Mouse (Mus musculus): Measurements from ENCODE around the gene Gas7. TPM values are rescaled to one million over a fixed set of nuclear protein-coding genes. Genes with fewer than 3 reads are reported as not detected.

Gas7 gene
- total and polyA plus RNA-seq, 3 experiments: 0.44 TPM; not detected in 2

DNA sequence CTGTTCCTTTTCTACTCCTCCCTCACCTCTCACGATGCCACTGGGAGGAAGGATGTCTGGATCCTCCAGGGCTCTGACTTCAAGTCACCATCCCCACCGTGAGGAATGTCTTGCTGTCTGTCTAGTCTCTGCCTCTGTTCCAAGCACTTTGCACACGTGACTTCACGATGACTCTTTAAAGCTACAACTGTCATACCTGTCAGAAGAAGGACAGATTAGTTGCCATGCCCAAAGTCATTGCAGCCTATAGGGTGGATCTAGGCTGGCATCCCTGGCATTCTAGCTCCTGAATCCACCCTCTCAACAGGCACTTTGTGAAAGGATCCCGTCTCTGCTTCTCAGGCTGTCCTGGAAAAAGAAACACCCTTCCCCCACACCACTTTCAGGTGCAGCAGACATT is 224.1 kb downstream of the Gas7 start:
- ATAC-seq (ENCODE audit: extremely low read depth, insufficient number of reproducible peaks, low FRiP score, poor library complexity, severe bottlenecking) (no peak), DNase-seq (ENCODE audit: low spot score) (no peak)
- no peak for TF ChIP-seq TAL1 (conservative IDR thresholded peaks at IDR 0.05; ENCODE audit: low read depth, low read length)
- H3K4me3 ChIP-seq (ENCODE audit: low read depth, low read length): no peak overlapping the region
- H3K9me3 ChIP-seq (replicated peaks): peaks cover 81% of the 10 kb centered on the region
- no peaks in the 10 kb centered on the region for H3K4me1 ChIP-seq (ENCODE audit: insufficient read depth, low read depth, low read length)
- H3K36me3 ChIP-seq (replicated peaks): no peaks in the 10 kb centered on the region
- H3K27me3 ChIP-seq (ENCODE audit: insufficient read depth, low read length): no peaks in the 10 kb centered on the region

DNA sequence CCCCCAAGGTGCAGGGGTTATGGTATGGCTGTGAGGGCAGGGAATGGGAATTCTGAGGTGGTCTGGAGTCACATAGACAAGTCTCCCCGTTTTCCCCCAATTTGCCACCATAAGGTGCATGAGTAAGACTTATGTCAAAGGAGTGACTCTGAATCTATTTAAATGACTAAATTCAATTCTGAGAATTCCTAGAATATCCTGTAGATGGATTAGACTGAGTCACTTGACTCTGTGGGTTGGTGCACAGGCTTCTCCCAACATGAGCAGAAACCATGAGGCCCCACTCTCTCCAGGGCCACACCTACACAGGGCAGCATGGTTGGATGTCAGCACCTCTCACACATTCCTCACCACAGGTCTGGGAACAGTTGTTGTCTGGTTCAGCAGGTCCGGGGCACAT is 224.7 kb downstream of the Gas7 start:
- ATAC-seq (ENCODE audit: extremely low read depth, insufficient number of reproducible peaks, low FRiP score, poor library complexity, severe bottlenecking) (no peak), DNase-seq (ENCODE audit: low spot score) (no peak)
- Histone ChIP-seq H3K4me1 (ENCODE audit: insufficient read depth, low read depth, low read length) (no peaks in the 10 kb centered on the region), H3K9me3 (replicated peaks) (peaks cover 82% of the 10 kb centered on the region), H3K27me3 (ENCODE audit: insufficient read depth, low read length) (no peaks in the 10 kb centered on the region), H3K4me3 (ENCODE audit: low read depth, low read length) (no peak overlapping the region), H3K36me3 (replicated peaks) (no peaks in the 10 kb centered on the region)
- TF ChIP-seq TAL1 (conservative IDR thresholded peaks at IDR 0.05; ENCODE audit: low read depth, low read length): no peak
- TF ChIP-seq CTCF (IDR thresholded peaks at IDR 0.05; ENCODE audit: low read depth, low read length): no peak
- no peak for TF ChIP-seq POLR2AphosphoS5 (IDR thresholded peaks at IDR 0.05; ENCODE audit: insufficient replicate concordance, low read depth, low read length)
- no peak for TF ChIP-seq GATA1 (IDR thresholded peaks at IDR 0.05; ENCODE audit: borderline replicate concordance, low read length)
- TF ChIP-seq GATA2 (IDR thresholded peaks at IDR 0.05; ENCODE audit: borderline replicate concordance, low read depth, low read length): no peak

DNA sequence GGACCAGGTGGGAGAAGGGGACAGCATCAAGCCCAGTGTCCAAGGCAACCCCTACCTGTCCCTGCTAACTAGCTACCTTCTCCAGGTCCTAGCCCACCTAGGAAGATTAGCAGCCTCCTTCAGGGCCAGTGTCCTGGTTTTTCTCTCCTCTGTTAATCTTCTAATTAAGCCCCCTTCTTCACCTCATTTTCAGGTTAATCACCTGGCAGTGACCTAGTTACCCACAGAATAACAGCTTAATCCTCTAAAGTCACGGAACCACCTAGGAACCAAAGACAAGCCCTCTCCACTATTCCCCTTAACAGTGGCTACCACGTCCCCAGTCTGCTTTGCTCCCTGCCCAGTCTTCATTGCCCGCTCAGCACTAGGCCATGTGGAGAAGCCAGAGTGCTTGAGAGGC is 226.6 kb downstream of the Gas7 start:
- Histone ChIP-seq H3K4me3 (ENCODE audit: low read depth, low read length) (no peak overlapping the region), H3K4me1 (ENCODE audit: insufficient read depth, low read depth, low read length) (no peaks in the 10 kb centered on the region), H3K36me3 (replicated peaks) (no peaks in the 10 kb centered on the region), H3K27me3 (ENCODE audit: insufficient read depth, low read length) (no peaks in the 10 kb centered on the region), H3K9me3 (replicated peaks) (peaks cover 86% of the 10 kb centered on the region)
- TF ChIP-seq GATA1 (IDR thresholded peaks at IDR 0.05; ENCODE audit: borderline replicate concordance, low read length) (no peak), POLR2AphosphoS5 (IDR thresholded peaks at IDR 0.05; ENCODE audit: insufficient replicate concordance, low read depth, low read length) (no peak), CTCF (IDR thresholded peaks at IDR 0.05; ENCODE audit: low read depth, low read length) (no peak)
- DNase-seq (ENCODE audit: low spot score) (no peak), ATAC-seq (ENCODE audit: extremely low read depth, insufficient number of reproducible peaks, low FRiP score, poor library complexity, severe bottlenecking) (no peak)

DNA sequence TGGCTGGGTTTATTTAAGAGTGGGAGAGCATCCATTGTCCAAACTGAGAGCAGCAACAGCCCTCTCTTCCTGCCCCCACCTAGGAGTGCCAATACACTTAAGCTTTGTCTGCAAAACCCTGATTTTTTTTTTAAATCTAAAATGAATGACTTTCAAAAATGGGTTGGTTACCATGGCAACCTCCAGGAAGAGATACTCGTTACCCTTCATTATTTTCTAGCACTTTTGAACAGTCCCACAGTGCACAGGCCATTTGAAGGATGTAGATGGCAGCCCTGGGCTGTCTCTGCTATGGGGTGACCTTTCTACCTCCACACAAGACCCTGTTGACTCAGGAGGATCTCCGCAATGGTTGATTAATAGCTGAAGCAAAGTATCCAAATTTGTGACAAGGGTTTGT is 230.9 kb downstream of the Gas7 start:
- Histone ChIP-seq H3K27me3 (ENCODE audit: insufficient read depth, low read length) (no peaks in the 10 kb centered on the region), H3K36me3 (replicated peaks) (no peaks in the 10 kb centered on the region), H3K4me3 (ENCODE audit: low read depth, low read length) (no peak overlapping the region), H3K4me1 (ENCODE audit: insufficient read depth, low read depth, low read length) (no peaks in the 10 kb centered on the region), H3K9me3 (replicated peaks) (peaks cover 84% of the 10 kb centered on the region)
- ATAC-seq (ENCODE audit: extremely low read depth, insufficient number of reproducible peaks, low FRiP score, poor library complexity, severe bottlenecking): no peak
- no peak for TF ChIP-seq TAL1 (conservative IDR thresholded peaks at IDR 0.05; ENCODE audit: low read depth, low read length)
- no peak for TF ChIP-seq CTCF (IDR thresholded peaks at IDR 0.05; ENCODE audit: low read depth, low read length)
- TF ChIP-seq GATA1 (IDR thresholded peaks at IDR 0.05; ENCODE audit: borderline replicate concordance, low read length): no peak
- no peak for TF ChIP-seq GATA2 (IDR thresholded peaks at IDR 0.05; ENCODE audit: borderline replicate concordance, low read depth, low read length)
- no peak for TF ChIP-seq POLR2AphosphoS5 (IDR thresholded peaks at IDR 0.05; ENCODE audit: insufficient replicate concordance, low read depth, low read length)
- no peak for DNase-seq (ENCODE audit: low spot score)

DNA sequence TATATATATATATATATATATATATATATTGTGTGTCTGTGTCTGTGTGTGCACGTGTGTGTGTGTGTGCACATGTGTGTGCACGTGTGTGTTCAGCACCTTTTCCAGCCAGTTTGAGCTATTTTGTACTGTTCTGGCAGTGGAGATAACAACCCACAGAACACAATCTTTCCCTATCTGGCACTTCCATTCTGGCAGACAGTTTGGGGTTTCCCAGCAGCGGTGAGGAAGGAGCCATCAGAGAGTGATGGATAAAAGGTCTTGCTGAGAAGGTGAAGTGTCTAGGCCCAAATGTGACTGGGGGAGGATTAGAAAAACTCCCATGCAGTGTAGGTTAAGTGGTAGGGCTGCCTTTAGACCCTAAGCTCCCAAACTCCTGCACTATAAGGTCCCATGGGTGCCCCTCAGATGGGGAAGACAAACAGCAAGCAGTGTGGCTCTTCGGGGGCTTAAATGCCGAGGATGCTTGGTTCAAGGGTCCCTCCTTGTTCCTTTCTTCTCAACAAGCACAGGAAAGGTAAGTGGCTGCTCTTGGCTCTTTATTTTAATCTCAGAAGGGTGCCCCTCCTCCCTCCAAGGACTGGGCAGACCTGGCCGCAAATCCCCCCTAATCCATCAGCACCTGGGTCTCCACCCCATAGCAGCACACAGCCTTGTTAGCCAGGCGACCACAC is 239.6 kb downstream of the Gas7 start, which contains the start of gene Rcvrn:
Rcvrn (plus strand) TSS at position 624 of the 674 bp plus-strand sequence.
- H3K36me3 ChIP-seq (replicated peaks): no peaks in the 10 kb centered on the region
- TF ChIP-seq GATA2 (IDR thresholded peaks at IDR 0.05; ENCODE audit: borderline replicate concordance, low read depth, low read length): no peak
- peaks cover 2% of the 10 kb centered on the region; the same call in 1 of the 2 replicates for H3K27me3 ChIP-seq (ENCODE audit: insufficient read depth, low read length)
- no peaks in the 10 kb centered on the region for H3K4me1 ChIP-seq (ENCODE audit: insufficient read depth, low read depth, low read length)
- ATAC-seq (ENCODE audit: extremely low read depth, insufficient number of reproducible peaks, low FRiP score, poor library complexity, severe bottlenecking) (no peak), DNase-seq (ENCODE audit: low spot score) (no peak)
- peaks cover 55% of the 10 kb centered on the region for H3K9me3 ChIP-seq (replicated peaks)
- H3K4me3 ChIP-seq (ENCODE audit: low read depth, low read length): 0 out of 2 replicates have a peak within 1 kb of the TSS, but pooled peaks have one; percentile 13

DNA sequence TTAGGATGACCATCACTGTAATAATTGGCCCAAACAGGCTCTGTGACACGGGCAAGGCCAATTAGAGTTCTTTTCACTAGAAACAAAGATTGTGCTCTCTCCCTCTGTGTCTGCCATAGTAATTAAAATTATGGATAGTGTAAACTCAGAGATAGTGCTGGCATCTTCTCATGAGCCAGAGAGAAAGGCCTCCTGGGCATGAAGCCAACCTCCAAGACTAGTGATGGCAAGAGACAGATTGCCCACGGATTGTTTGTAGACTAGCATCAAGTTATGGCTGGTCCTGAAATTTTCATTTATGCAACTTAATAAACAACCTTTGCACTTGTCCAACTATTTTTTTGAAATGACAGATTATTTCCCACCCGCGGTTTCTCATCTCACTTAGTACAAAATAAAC is 257.7 kb downstream of the Gas7 start:
- Histone ChIP-seq H3K36me3 (replicated peaks) (no peaks in the 10 kb centered on the region), H3K9me3 (replicated peaks) (peaks cover 34% of the 10 kb centered on the region), H3K4me1 (ENCODE audit: insufficient read depth, low read depth, low read length) (no peaks in the 10 kb centered on the region), H3K4me3 (ENCODE audit: low read depth, low read length) (no peak overlapping the region), H3K27me3 (ENCODE audit: insufficient read depth, low read length) (no peaks in the 10 kb centered on the region)
- TF ChIP-seq POLR2AphosphoS5 (IDR thresholded peaks at IDR 0.05; ENCODE audit: insufficient replicate concordance, low read depth, low read length): no peak
- TF ChIP-seq GATA2 (IDR thresholded peaks at IDR 0.05; ENCODE audit: borderline replicate concordance, low read depth, low read length): no peak
- TF ChIP-seq GATA1 (IDR thresholded peaks at IDR 0.05; ENCODE audit: borderline replicate concordance, low read length): no peak
- no peak for TF ChIP-seq CTCF (IDR thresholded peaks at IDR 0.05; ENCODE audit: low read depth, low read length)
- TF ChIP-seq TAL1 (conservative IDR thresholded peaks at IDR 0.05; ENCODE audit: low read depth, low read length): no peak
- ATAC-seq (ENCODE audit: extremely low read depth, insufficient number of reproducible peaks, low FRiP score, poor library complexity, severe bottlenecking) (no peak), DNase-seq (ENCODE audit: low spot score) (no peak)

DNA sequence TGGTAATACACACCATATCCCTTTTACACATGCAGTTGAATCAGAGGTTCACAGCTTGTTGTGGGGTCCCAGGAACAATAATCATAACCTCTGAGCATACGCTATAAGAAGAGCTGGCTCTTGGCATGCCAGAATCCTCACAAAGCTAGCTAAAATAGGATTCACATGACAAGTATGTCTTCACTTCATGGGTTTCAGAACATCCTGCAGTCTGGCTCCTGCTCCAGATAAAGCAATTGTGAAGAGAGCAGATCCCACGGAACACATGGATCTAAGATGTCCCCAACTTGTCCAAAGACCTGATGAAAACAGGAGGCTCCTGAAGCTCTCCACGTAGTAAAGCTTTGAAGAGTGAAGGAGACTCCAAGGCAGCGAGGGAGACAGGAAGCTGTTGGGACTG is 260.1 kb downstream of the Gas7 start:
- DNase-seq (ENCODE audit: low spot score) (no peak), ATAC-seq (ENCODE audit: extremely low read depth, insufficient number of reproducible peaks, low FRiP score, poor library complexity, severe bottlenecking) (no peak)
- Histone ChIP-seq H3K9me3 (replicated peaks) (peaks cover 22% of the 10 kb centered on the region), H3K4me1 (ENCODE audit: insufficient read depth, low read depth, low read length) (no peaks in the 10 kb centered on the region), H3K36me3 (replicated peaks) (no peaks in the 10 kb centered on the region), H3K4me3 (ENCODE audit: low read depth, low read length) (no peak overlapping the region), H3K27me3 (ENCODE audit: insufficient read depth, low read length) (no peaks in the 10 kb centered on the region)
- TF ChIP-seq GATA2 (IDR thresholded peaks at IDR 0.05; ENCODE audit: borderline replicate concordance, low read depth, low read length) (no peak), GATA1 (IDR thresholded peaks at IDR 0.05; ENCODE audit: borderline replicate concordance, low read length) (no peak), TAL1 (conservative IDR thresholded peaks at IDR 0.05; ENCODE audit: low read depth, low read length) (no peak), CTCF (IDR thresholded peaks at IDR 0.05; ENCODE audit: low read depth, low read length) (no peak), POLR2AphosphoS5 (IDR thresholded peaks at IDR 0.05; ENCODE audit: insufficient replicate concordance, low read depth, low read length) (no peak)

Data from G1E (cell line).